Mouse (Mus musculus): ENCODE results near the gene Gdpd3.
A peak's percentile ranks its signal among the peaks of the same experiment; 100 is the strongest.
"Not testable (repeated sequence)": the region's sequence is repeated elsewhere in the genome, so short reads cannot be mapped to it uniquely, and the experiment has no call there.

Gene Gdpd3

GRCm38 (mm10) chr7:126766201-126766600 lies at the start of gene Gdpd3:
TSS of gene Gdpd3 (plus strand) at chr7:126766334.
- no peak for DNase-seq

GRCm38 (mm10) chr7:126717566-126717965 lies 48.6 kb upstream of the Gdpd3 start:
- DNase-seq, result no peak

- DNase-seq, result no peak
Observed at GRCm38 (mm10) chr7:126718787-126719337, 47.3 kb upstream of the Gdpd3 start.

- DNase-seq, result no peak
Observed at GRCm38 (mm10) chr7:126721635-126722034, 44.5 kb upstream of the Gdpd3 start.

DNA sequence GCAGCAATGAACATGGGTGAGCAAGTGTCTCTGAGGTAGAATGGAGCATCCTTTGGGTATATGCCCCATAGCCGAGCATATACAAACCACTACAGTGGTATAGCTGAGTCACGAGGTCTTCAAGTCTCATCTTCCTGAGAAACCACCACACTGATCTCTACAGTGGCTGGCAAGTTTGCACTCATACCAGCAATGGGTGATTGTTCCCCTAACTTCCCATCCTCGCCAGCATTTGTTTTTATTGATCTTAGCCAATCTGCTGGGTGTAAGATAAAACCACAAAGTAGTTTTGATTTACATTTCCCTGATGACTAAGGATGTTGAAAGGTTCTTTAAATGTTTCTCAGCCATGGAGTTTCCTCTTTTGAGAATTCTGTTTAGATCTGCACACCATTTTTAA lies 41.1 kb upstream of the Gdpd3 start:
- DNase-seq, result no peak

DNA sequence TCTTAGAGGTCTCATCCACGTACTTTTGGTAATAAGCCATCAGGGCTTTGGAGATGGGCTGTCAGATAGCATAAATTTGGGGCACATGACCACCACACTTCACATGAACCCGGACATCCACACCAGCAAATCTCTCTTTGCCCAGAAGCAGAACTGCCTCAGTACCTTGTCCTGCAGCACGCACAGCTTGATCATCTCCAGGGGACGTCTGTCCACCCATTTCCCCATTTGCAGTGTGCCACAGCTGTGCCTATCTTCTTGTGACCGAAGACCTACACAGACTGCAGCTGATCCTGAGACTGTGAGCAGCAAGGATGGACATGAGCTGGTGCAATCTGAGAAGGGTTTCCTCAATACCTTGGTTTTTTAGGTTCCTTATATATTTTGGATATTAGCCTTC lies 40.5 kb upstream of the Gdpd3 start:
- DNase-seq, result no peak

- not testable (repeated sequence) for DNase-seq
Observed at GRCm38 (mm10) chr7:126730256-126730789, 35.8 kb upstream of the Gdpd3 start.

GRCm38 (mm10) chr7:126736122-126736521 lies 30.0 kb upstream of the Gdpd3 start:
- no peak for DNase-seq

- DNase-seq, result peak; percentile 88
Observed at GRCm38 (mm10) chr7:126739551-126739950, 26.6 kb upstream of the Gdpd3 start.

- no peak for DNase-seq
Observed at GRCm38 (mm10) chr7:126740132-126740735, 25.9 kb upstream of the Gdpd3 start.

DNA sequence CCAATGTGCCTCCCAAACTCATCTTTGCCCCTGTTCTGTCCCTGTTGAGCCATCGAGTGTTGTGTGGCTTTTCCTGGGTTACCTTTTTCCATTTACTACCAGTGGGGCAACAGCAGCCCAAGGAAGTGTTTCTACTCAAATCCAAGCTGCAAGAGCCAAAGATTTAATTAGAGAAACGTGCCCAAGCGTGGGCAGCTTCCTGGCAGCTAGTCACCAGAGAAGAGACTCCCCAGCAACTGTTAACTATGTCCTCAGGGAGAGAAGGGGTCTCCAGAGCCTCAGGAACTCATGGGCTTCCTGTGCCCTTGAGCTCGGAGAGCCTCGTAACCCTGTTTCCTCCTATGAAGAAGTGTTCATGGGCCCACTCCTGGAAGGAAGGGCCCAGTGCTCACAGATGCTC lies 25.2 kb upstream of the Gdpd3 start:
- no peak for DNase-seq

- DNase-seq, result no peak
Observed at GRCm38 (mm10) chr7:126741452-126741851, 24.7 kb upstream of the Gdpd3 start.

- DNase-seq, result no peak
Observed at GRCm38 (mm10) chr7:126741964-126742482, 24.1 kb upstream of the Gdpd3 start.

GRCm38 (mm10) chr7:126746066-126746465 lies 20.1 kb upstream of the Gdpd3 start:
- no peak for DNase-seq

DNA sequence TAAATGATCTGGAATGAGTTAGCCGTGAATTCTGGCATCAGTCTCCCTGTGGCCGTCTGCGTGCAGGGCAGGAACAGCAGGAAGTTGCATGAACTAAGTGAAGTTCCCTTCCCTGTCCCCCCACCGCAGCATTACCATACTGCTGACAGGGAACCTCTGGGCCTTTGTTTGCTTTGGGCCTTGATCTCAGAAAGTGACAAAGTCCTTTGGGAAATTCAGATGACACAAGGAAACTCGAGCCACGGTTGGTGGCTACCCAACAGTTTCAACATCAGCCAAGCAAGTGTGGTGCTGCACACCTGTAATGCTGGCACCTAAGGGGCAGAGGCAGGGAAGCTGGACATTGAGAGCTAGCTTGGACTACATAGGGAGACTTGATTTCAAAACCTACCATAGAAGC lies 19.3 kb upstream of the Gdpd3 start:
- DNase-seq, result no peak

GRCm38 (mm10) chr7:126748824-126749223 lies 17.3 kb upstream of the Gdpd3 start:
- DNase-seq, result no peak

GRCm38 (mm10) chr7:126749582-126750343 lies 16.4 kb upstream of the Gdpd3 start:
- DNase-seq, result no peak

GRCm38 (mm10) chr7:126754866-126755265 lies 11.3 kb upstream of the Gdpd3 start:
- peak; percentile 77 for DNase-seq

GRCm38 (mm10) chr7:126758539-126758938 lies 7.6 kb upstream of the Gdpd3 start:
- DNase-seq, result no peak

GRCm38 (mm10) chr7:126759050-126759671 lies 7.0 kb upstream of the Gdpd3 start, which contains the start of gene Mapk3:
TSS of gene Mapk3 (plus strand) at chr7:126759601.
- DNase-seq, result peak; percentile 90

GRCm38 (mm10) chr7:126759672-126760390 lies 6.3 kb upstream of the Gdpd3 start:
- no peak for DNase-seq

DNA sequence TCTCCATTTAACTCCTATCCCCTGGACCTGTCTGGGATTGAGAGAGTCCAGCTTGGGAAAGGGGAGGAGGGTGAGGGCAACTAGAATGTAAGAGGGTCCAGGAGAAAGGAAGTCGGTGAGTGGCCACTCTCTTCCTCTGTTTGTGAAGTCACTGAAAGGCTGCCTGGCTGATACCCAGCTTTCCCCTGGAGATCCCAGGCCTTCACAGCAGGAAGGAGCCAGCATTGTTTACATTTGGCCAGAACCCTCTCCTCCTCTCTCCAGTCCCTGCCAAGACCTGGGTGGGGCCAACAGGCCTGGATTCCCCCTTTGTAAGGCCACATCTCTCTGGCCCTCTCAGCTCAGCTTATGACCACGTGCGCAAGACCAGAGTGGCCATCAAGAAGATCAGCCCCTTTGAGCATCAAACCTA lies 5.7 kb upstream of the Gdpd3 start:
- DNase-seq, result no peak

All from right cerebral cortex, adult 18-20 months (tissue).